Mouse (Mus musculus) kidney, postnatal 14 days (tissue): ENCODE measurements around the gene Sox15.

Source experiments
- DNase-seq: peaks from one replicate; pipeline ENCODE4 v3.0.0; 2022; ENCODE audit warnings: mixed read lengths

The Sox15 gene

DNA sequence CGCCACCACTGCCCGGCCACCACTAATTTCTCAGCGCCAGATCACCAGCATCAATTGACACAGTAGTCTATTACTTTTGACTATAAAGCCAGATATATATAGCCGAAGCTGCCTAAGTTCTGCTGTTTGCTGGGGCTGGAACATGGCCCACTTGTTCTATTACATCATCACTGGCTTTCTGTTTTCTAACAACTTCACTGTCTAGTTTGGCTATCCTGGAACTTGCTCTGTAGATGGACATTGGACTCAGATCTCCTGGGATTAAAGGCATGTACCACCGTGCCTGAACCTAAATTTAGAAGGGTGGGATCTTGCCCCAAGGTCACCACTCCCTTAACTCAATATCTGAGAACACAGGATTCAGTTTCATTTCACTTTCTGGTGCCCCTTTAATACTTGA is 9.3 kb upstream of the Sox15 start:
- no peak for DNase-seq

DNA sequence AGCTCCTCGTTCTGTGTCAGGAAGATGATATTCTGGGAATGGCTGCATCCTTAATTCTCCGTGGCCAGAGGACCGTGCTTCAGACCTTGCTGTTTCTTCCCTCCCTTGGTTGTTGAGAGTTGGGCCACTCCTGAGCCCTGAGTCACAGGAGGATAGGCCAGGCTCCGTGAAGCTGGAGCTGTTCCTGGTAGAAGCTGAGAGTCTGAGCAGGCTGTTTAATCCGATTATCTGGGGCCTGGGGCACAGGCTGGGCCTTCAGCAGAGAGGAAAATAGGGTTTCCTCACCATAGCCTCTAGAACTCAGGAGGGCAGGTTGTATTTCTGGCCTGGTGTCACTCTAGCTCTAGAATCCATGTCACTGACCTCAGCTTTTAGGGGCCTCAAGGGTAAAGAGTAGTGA is 1.7 kb upstream of the Sox15 start:
- DNase-seq, result no peak

DNA sequence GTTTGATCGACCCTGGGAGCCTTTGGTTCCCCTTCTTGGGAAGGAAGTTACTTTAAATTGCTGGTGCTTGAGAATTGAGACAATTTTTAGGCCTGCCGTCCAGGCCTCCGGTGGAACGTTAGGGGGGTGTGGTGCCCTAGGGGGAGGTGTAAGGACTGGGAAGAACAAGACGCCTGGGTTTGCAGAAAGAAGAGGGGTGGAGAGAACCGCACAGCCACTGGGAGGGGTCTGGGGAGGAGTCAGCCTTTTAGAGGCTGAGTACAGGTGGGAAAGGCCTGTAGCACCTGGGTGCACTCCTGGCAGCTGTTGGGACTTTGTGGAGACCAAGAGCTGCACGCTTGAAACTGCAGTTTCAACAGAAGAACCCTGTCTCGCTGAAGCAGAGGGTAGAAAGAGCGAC is 354 bp upstream of the Sox15 start:
- DNase-seq, result no peak

DNA sequence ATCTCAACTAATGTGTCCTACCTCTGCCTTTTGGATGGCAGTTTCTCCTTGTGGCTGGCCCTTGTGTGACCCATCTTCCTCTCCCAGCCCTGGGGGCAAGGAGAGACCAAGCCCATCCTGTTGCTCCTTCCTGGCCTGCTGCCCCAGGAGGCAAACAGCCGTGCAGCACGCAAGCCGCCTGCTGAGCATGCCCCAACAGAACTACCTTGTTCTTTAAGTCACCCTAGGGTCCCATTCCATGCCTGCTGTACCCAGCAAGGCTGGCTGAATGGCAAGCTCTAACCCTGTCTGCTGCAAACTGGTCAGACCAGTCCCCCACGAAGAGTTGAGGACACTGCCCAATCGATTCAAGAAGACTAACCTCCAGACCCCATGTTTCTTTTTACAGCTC is 946 bp downstream of the Sox15 start:
- DNase-seq, result no peak

DNA sequence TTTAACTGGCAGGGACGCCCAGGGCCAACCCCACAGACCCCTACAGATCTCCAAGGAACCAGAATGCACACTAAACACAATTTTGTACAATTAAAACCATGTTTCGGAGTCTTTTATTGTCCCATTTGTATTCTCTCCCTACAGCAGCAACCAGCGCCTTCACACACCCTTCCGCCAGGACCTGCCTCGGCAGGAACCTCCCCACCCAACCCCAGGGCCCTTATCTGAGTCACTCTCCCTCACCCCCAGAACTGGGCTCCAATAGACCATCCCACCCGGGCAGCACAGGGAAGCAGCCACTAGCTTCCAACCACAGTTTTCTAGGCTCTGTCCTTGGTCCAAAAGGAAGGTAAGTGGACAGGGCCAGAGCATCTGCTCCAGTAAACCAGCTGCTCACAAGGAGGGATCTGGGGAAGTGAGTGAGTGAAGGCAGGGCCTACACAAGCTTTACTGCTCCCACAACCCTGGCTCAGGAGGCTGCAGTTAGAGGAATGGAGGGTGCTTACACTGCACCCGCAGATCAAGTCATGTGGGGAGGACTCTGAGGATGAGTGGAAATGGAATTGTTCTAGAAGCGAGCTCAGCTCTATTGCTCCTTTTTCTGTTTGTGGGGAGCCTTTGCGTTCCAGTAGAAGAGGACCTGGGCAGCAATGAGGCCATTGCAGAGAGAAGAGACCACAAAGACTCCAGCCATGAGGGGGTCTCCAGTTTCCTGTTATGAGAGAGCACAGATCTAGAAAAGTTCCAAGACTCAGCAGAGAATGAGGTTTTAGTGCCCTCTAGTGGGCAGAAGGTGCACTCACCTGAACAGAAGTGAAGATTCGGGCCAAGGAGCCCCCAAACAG is 1.7 kb downstream of the Sox15 start:
- DNase-seq, result peak; percentile 48

DNA sequence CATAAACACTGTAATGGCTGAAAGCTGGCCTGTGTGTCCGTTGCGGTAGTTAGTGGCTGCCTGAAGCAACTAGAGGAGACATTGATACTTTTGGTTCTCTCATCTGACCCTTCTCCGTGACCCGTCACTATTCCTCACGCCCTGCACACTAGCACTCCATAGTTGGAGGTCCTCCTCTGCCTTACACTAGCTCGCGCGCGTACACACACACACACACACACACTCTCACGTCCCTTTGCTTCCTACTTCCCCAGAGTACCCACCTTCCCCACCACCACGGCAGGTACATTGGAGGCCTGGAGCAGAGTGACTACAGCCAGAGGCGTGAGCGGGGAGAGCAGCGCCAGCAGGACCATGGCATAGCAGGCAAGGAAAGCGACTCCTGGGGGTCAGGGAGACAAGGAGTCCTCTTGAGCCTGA is 2.4 kb downstream of the Sox15 start:
- no peak for DNase-seq

DNA sequence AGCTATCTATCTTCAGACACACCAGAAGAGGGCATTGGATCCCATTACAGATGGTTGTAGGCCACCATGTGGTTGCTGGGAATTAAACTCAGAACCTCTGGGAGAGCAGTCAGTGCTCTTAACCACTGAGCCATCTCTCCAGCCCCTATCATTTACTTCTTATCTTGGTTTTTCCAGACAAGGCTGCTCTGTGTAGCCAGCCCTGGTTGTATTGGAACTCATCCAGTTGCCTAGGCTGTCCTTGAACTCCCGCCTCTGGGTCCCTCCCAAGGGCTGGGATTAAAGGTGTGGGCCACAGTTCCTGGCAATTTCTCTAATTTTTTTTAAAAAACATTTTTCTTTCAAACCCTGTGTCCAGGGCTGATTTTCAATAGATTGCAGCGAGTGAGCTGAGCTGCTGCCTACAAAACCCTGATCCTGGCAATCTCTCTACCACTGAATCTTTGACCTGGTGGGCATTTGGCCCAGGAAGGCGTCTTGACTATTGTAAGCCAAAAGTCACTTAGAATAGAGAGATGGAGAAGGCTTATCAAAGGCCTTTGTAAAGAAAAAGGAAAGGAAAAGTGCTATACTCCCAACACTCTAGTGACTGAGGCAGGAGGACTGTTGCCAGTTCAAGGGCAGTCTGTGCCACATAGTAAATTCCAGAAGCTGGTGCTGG is 6.2 kb downstream of the Sox15 start:
- peak; percentile 33 for DNase-seq

DNA sequence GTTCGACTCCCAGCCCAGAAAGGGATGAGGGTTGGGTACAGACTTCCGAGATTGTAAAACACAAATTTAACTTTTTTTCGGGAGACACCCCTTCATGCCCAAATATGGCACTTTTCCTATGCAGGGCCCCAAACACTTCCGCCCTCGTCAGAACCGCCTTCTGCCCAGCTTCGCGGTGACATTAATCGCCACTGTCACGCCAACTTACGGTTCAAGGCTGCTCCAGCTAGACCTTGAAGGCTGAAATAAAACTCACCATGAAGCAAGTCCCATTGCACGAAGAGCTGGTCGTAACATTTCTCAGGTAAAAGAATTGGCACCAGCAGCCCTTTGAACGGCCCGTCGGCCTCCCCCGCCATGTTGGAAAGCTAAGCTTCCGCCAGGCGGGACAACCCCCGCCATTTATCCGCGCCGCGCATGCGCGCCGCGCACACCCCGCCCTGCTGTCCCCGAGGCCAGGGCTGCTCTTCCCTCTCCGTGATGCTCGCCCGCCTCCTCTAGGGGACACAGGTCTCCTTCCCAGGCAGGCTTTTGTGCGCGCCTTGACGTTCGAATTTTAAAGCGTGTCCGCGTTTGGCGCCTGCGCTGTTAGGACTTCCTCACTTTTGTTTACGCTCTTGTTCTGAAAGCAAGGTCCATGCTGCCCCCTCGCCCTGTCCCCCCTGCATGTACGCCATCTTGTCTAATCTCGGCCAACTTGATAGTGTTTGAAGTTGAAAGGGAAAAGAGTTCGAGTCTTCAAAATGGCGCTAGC is 7.3 kb downstream of the Sox15 start, which contains the start of gene Mpdu1:
Gene Mpdu1, minus strand, starts transcription at position 430 of the 754 bp plus-strand sequence.
- peak; percentile 96 for DNase-seq

DNA sequence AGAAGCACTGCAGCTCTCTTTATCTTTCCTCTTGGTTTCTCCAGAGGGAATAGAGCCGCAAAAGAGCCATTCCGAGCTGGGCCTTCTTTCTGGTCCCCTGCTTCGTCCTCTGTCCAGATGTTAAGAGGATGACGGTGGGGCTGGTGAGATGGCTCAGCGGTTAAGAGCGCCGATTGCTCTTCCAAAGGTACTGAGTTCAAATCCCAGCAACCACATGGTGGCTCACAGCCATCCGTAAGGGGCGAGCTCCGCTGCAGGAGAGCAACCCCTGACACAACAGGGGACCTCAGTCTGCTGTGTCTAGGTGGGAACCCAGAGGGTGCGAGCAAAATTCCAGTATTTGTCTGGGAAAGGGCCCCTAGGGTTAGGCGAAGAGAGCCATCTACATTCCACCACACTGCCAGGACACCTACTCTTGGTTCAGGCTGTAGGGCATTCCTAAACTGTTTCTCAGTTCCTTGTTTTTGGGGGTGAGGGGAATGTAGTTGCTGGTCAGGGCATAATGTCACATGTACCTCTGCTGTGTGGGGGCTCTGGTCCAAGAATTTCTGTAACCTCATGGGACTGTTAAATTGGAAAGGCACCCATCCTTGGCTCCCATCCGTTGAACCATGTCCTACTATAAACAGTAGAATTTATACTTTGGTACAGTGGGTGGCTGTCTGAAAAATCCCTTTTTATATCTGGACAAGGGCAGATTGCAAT is 8.0 kb downstream of the Sox15 start:
- DNase-seq, result no peak

DNA sequence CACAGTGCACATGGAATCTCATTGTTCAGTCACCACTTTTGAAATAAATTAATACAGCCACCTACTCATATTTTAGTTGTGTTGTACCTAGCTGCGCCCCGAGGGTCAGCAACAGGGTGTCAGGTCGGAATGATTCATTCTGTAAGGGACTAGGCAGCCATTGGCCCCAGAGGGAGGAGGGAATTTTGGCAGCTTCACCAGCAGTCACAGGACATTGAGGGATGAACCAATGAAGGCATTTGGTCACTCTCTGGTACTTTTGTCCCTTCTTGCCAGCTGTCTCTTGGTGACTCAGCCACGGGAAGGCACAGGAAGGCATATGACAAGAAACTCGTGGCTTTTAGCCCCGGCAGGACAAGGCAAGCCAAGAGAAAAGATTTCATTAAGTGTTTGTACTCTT is 8.7 kb downstream of the Sox15 start:
- DNase-seq, result no peak

DNA sequence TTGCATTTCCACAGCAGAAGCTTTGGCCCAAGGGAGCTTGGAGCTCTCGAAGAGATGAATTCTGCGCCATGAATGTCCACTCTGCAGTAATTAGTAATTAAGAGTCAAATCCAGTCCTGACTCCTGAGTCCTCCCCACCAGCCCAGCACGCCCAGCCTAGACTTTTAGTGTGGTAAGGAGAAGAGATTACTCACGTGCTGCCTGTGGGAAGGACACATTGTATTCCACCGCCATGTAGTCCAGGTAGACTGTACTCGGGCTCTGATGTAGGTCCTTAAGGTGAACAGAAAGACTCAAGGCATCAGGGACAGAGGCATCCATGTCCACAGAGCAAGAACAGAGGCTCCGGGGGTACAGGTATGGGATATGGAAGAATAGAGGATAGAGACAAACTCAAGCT is 9.7 kb downstream of the Sox15 start:
- no peak for DNase-seq

DNA sequence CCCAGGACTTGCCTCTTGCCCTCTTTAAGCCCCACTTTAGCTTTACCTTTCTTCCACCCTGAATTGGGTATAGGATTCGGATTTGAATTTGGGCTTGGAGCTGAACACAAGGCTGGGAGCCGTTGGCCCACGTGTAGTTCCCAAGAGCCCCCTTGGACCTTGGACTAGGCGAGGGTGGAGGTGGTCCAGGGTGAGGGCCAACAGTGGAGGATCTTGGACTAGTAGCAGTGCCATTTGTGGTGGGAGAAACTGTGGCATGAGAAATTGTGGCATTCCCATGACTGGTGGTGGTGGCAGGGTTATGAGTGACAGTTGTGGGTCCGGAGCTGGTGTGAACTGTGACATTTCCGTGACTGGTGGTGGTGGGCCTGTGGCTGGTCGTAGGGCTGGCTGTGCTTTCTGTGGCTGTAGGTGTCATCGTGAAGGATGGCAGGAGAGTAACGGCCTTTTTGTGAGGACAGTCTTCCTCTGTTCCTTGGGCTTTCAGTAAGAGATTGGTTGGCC is 10.4 kb downstream of the Sox15 start:
- DNase-seq, result no peak

DNA sequence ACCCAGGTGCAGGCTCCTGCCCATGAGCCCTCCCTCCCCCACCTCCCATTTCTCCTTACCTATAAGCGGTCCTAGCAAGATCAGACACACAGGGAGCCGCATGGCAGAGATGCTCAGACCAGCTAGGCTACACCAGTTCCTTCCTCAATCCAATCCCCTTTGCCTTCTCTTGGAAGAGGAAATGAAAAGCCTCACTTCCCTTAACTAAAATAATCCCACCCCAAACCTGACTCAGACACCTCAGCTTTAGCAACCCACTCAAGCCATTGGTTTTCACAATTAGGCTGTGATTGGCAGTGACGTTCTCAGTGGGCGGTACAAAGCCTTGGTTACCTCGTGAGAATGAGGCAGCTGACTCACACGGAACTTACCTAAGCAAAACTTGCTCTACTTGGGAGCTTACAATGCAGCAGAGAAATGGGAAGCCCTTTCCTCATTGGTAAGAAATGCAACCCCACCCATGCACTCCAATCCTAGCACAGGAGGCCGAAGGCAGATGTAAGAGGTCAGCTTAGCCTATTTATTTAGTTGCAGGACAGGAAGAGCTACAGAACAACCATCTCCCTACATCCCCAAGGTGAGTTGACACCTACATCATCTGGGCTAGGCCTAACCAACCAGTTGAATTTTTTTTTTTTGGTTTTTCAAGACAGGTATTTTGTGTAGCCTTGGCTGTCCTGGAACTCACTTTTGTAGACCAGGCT is 11.0 kb downstream of the Sox15 start, which contains the start of gene Cd68:
Gene Cd68, minus strand, starts transcription at position 193 of the 704 bp plus-strand sequence.
- no peak for DNase-seq

DNA sequence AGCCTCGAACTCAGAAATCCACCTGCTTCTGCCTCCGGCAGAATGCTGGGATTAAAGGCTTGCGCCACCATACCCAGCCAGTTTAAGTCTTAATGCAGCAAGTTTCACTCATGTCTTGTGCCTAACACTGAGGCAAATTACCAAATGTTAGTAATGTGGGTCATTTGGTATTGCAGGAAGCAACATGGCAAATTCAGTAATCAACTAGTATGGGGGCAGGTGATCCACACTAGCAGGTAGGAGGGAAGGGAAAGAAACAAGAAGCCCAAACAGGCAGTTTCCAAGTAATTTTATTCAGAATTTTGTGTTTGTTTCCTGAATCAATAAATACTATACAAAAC is 11.5 kb downstream of the Sox15 start:
- no peak for DNase-seq

DNA sequence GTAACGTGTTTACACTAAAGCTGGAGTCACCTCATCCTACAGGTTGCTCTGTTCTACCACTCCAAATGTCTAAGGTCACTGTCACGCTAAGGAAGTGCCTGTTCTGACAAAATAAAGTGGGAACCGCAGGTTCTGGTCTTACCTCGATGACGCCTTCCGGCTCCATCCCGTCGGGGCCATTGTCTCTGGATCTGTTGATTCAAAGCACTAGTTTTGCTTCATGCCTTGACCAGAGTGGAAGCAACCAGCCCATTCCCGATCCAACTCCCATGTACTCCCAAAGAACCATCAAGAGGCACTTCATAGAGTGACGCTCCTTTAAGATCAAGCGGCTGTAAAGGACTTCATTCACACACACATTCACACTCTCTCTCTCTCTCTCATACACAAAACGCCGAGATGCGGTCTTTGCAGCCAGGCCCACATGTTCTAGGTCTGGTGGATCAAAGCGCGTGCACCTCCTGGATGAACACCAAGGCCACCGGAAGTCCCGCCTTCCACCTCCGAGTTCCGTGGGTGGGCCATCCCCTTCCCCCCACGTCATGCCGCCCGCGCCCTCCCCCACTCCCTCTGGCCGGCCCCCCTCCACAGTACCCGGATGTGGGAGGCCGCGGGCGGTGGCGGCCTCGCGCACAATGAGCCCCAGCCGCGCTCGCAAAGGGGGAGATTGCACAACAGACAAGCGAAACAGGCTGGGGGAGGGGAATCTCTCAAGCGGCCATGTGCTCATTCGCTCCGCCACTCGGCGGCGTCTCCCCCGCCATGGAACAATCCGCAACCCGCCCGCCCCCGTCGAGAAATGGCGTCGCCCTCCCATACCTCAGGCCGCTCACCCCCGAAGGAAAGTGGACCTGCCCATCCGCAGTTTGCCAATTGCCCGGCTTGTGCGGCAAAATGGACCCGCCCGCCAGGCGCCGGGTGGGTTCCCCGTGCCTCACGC is 15.9 kb downstream of the Sox15 start:
- DNase-seq, result peak; percentile 96

DNA sequence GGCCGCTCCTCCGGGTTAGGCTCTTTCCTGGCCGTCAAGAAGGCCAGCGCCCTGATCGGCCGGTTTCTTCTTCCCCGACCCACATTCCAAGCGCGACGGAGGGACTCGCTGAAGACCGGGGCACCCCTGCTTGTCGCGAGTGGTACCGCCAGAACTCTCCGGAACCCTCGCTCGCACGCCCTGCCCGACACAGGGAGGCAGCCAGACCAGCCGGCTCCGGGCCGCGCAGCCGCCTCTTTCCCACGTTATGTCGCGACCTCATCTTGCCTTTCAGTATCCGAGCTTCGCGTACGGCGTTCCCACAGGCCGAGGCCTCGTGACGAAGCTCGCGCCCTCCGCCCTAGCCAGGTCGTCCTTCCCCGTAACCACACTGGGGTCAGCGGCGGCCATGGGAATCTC is 16.6 kb downstream of the Sox15 start:
- no peak for DNase-seq

DNA sequence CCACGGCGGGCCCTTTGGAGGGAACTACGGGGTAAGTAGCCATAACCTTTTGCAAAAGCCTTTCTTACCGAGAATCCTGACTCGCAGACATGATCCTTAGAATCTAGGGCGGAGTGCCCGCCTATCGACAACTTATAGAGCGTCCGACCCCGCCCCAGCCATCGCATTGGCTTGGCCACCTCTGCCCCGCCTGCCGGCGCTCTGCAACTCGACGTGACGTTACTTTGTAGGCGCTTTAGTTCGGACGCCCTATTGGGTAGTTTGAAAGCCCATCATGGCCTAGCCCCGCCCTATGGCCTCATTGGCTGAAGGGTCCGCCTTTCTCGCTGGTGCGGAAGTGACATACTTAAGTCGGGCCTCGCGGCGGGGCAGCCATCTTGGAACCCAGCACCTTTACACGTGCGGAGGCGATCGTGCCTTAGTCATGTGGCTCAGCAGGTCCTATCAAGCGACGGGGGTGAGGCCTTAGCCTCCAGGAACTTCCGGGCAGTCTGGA is 17.1 kb downstream of the Sox15 start, which contains the start of gene Eif4a1:
Gene Eif4a1, minus strand, starts transcription at position 213 of the 496 bp plus-strand sequence.
- peak; percentile 100 for DNase-seq

DNA sequence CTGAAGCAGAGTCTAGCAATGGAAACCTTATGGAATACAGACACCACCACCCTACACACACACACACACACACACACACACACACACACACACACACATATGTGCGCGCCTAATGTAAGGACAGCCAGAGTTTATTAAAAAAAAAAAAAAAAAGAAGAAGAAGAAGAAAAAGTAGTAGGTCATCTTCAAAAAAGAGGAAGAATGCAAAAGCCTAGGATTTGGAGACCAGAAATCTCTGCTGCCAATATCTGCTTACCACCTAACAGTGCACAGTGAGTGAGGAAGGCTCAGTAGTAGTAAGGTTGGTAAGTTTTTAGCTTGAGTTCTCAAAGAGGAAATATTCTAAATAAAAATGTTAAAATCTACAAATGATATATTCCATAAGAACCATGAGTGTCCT is 24.0 kb downstream of the Sox15 start:
- DNase-seq, result no peak

DNA sequence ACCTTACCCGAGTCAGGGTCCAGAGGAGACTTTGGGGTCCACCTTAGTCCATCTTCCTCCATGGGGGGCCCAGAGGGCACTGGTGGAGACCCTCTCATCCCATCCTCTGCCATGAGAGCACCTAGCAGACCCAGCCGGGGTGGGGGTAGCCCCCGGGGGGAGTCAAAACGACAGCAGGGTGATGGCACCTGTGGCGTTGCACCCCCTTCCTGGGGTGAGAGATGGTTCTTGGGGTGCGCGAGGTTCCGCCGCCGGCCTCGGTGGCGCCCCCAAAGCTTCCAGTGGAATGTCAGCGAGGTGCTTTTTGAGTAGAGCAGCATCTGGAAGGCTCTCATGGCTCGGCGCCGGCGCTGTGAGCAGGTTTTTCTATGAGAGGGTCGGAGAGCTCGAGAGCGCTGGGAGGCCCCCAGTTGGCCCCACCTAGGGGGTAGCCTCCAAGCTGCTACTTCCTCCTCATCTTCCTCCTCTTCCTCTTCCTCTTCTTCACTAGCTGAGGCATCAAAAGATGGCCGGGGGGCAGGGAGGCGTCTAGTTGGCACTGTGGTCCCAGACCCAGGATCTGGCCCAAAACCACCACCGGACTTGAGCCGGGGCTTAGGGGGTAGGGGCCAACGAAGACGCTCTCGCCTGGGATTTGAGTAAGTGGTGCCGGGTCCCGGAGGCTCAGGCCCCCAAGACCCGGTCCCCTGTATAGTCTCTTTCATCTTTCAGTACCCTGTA is 25.2 kb downstream of the Sox15 start:
- DNase-seq, result no peak
